Mouse (Mus musculus): Measurements from ENCODE around the gene Nr0b2. TPM values are rescaled to one million over a fixed set of nuclear protein-coding genes. Genes with fewer than 3 reads are reported as not detected.

The Nr0b2 gene
- polyA plus RNA-seq, 1 experiment: not detected

GRCm38 (mm10) chr4:133552029-133552428 lies 1.1 kb upstream of the Nr0b2 start:
- TF ChIP-seq GATA1 (IDR thresholded peaks at IDR 0.05; ENCODE audit: low read length): no peak

- TF ChIP-seq GATA1 (IDR thresholded peaks at IDR 0.05; ENCODE audit: low read length): no peak
Observed at GRCm38 (mm10) chr4:133553448-133554330, 513 bp downstream of the Nr0b2 start.

- no peak for TF ChIP-seq GATA1 (IDR thresholded peaks at IDR 0.05; ENCODE audit: low read length)
Observed at GRCm38 (mm10) chr4:133557041-133557717, 4.0 kb downstream of the Nr0b2 start.

GRCm38 (mm10) chr4:133559846-133560245 lies 6.7 kb downstream of the Nr0b2 start:
- TF ChIP-seq GATA1 (IDR thresholded peaks at IDR 0.05; ENCODE audit: low read length): no peak

- TF ChIP-seq GATA1 (IDR thresholded peaks at IDR 0.05; ENCODE audit: low read length): no peak
Observed at GRCm38 (mm10) chr4:133561622-133562021, 8.4 kb downstream of the Nr0b2 start.

- no peak for TF ChIP-seq GATA1 (IDR thresholded peaks at IDR 0.05; ENCODE audit: low read length)
Observed at GRCm38 (mm10) chr4:133563123-133563571, 10.0 kb downstream of the Nr0b2 start.

GRCm38 (mm10) chr4:133567251-133567650 lies 14.1 kb downstream of the Nr0b2 start:
- no peak for TF ChIP-seq GATA1 (IDR thresholded peaks at IDR 0.05; ENCODE audit: low read length)

- TF ChIP-seq GATA1 (IDR thresholded peaks at IDR 0.05; ENCODE audit: low read length): no peak
Observed at GRCm38 (mm10) chr4:133569291-133570065, 16.3 kb downstream of the Nr0b2 start.

GRCm38 (mm10) chr4:133570066-133570466 lies 16.9 kb downstream of the Nr0b2 start:
- TF ChIP-seq GATA1 (IDR thresholded peaks at IDR 0.05; ENCODE audit: low read length): no peak

GRCm38 (mm10) chr4:133574070-133574842 lies 21.1 kb downstream of the Nr0b2 start, which contains the start of gene Gpatch3:
Gpatch3 (plus strand) TSS chr4:133574745.
- TF ChIP-seq GATA1 (IDR thresholded peaks at IDR 0.05; ENCODE audit: low read length): no peak

- no peak for TF ChIP-seq GATA1 (IDR thresholded peaks at IDR 0.05; ENCODE audit: low read length)
Observed at GRCm38 (mm10) chr4:133574843-133575202, 21.6 kb downstream of the Nr0b2 start.

GRCm38 (mm10) chr4:133577983-133578382 lies 24.8 kb downstream of the Nr0b2 start:
- TF ChIP-seq GATA1 (IDR thresholded peaks at IDR 0.05; ENCODE audit: low read length): no peak

GRCm38 (mm10) chr4:133583690-133584058 lies 30.5 kb downstream of the Nr0b2 start:
- TF ChIP-seq GATA1 (IDR thresholded peaks at IDR 0.05; ENCODE audit: low read length): no peak

- no peak for TF ChIP-seq GATA1 (IDR thresholded peaks at IDR 0.05; ENCODE audit: low read length)
Observed at GRCm38 (mm10) chr4:133584059-133584951, 31.1 kb downstream of the Nr0b2 start, which contains the start of gene Gpn2. Gpn2 (plus strand) TSS chr4:133584362.
